Mouse (Mus musculus) heart, embryonic 13.5 days (tissue): ENCODE measurements at regions not wholly inside any gene's neighbourhood (a gene's known extent, or its start where the extent isn't known, plus 50 kb on each side); places are given as distances from the start of the nearest gene placed in this dataset.
A peak's percentile ranks its signal among the peaks of the same experiment; 100 is the strongest.

Source experiments
- ATAC-seq: fragments of 200-750 bp; cut with Nextera tagmentation; 2 replicates; pipeline ENCODE4 v1.8.0; 2017; ENCODE audit warnings: moderate TSS enrichment; ENCODE audit not compliant: insufficient number of reproducible peaks, low FRiP score, low TSS enrichment; ENCODE audit errors: extremely low read depth
- H3K27ac ChIP-seq: fragments of 300-500 bp; sonication (generic); replicated peaks from 2 replicates; pipeline ENCODE4 v1.5.1; 2015; ENCODE audit warnings: moderate library complexity, mild to moderate bottlenecking, inconsistent platforms
- H3K27me3 ChIP-seq: fragments of 300-500 bp; sonication (generic); replicated peaks from 2 replicates; pipeline ENCODE4 v1.6.1; 2015; ENCODE audit warnings: mild to moderate bottlenecking, inconsistent platforms
- H3K36me3 ChIP-seq: fragments of 300-500 bp; sonication (generic); 2 replicates; pipeline ENCODE4 v1.6.1; 2015; ENCODE audit warnings: mild to moderate bottlenecking, inconsistent platforms
- H3K4me1 ChIP-seq: fragments of 300-500 bp; sonication (generic); 2 replicates; pipeline ENCODE4 v1.6.1; 2015; ENCODE audit warnings: inconsistent platforms
- H3K4me2 ChIP-seq: fragments of 300-500 bp; sonication (generic); 2 replicates; pipeline ENCODE4 v1.6.1; 2015; ENCODE audit warnings: inconsistent platforms, mild to moderate bottlenecking, moderate library complexity
- H3K4me3 ChIP-seq: fragments of 300-500 bp; sonication (generic); 2 replicates; pipeline ENCODE4 v1.5.1; 2015; ENCODE audit warnings: moderate library complexity, mild to moderate bottlenecking, inconsistent platforms
- H3K9ac ChIP-seq: fragments of 300-500 bp; sonication (generic); 2 replicates; pipeline ENCODE4 v1.6.1; 2015; ENCODE audit warnings: inconsistent platforms, mild to moderate bottlenecking, moderate library complexity
- H3K9me3 ChIP-seq: fragments of 300-500 bp; sonication (generic); 2 replicates; pipeline ENCODE4 v1.6.1; 2016; ENCODE audit warnings: inconsistent platforms
- WGBS: fragments of 180-500 bp; shearing (Covaris S2); methylation state at CpG from one replicate; pipeline ENCODE4 v1.1.7; 2015; ENCODE audit warnings: mixed read lengths; 5-methylcytosine and 5-hydroxymethylcytosine counted together

- 70% methylated on average over 5 of the region's 5 CpGs for WGBS
- no peak overlapping the region for H3K4me3 ChIP-seq
- H3K4me2 ChIP-seq = no peak overlapping the region
- no peak for ATAC-seq
- H3K9me3 ChIP-seq = no peaks in the 10 kb centered on the region
- H3K9ac ChIP-seq = no peak overlapping the region
- H3K27ac ChIP-seq = no peak overlapping the region
- peaks cover 25% of the 10 kb centered on the region for H3K4me1 ChIP-seq
- H3K27me3 ChIP-seq = no peaks in the 10 kb centered on the region; the same call in 1 of the 2 replicates
- H3K36me3 ChIP-seq = no peaks in the 10 kb centered on the region
Observed at GRCm38 (mm10) chr14:25189256-25189655, 269.7 kb upstream of the Zmiz1 start.

GRCm38 (mm10) chr14:25190680-25191270 is 268.2 kb upstream of the Zmiz1 start:
- Histone ChIP-seq H3K9me3 (no peaks in the 10 kb centered on the region), H3K9ac (no peak overlapping the region), H3K27ac (no peak overlapping the region), H3K4me2 (no peak overlapping the region), H3K27me3 (no peaks in the 10 kb centered on the region), H3K4me1 (peaks cover 22% of the 10 kb centered on the region), H3K36me3 (no peaks in the 10 kb centered on the region), H3K4me3 (no peak overlapping the region)
- no peak for ATAC-seq
- 87% methylated on average over 10 of the region's 10 CpGs for WGBS

- ATAC-seq = no peak; the same call in 1 of the 2 replicates
- peak overlapping the region; percentile 48 for H3K27ac ChIP-seq
- WGBS = 34% methylated on average over 5 of the region's 5 CpGs
Observed at GRCm38 (mm10) chr14:25196820-25197219, 262.2 kb upstream of the Zmiz1 start.

GRCm38 (mm10) chr14:25199900-25200299 is 259.1 kb upstream of the Zmiz1 start:
- Histone ChIP-seq H3K4me3 (no peak overlapping the region), H3K9me3 (no peaks in the 10 kb centered on the region), H3K36me3 (no peaks in the 10 kb centered on the region), H3K27ac (peak overlapping the region; percentile 67), H3K27me3 (no peaks in the 10 kb centered on the region), H3K4me1 (peaks cover 58% of the 10 kb centered on the region), H3K4me2 (no peak overlapping the region), H3K9ac (no peak overlapping the region)
- 86% methylated on average over 3 of the region's 3 CpGs for WGBS
- no peak for ATAC-seq

More at GRCm38 (mm10) chr14:25196820-25197219, 262.2 kb upstream of the Zmiz1 start:
- no peak overlapping the region for H3K4me2 ChIP-seq
- no peaks in the 10 kb centered on the region for H3K36me3 ChIP-seq
- no peaks in the 10 kb centered on the region for H3K9me3 ChIP-seq
- H3K4me1 ChIP-seq = peaks cover 51% of the 10 kb centered on the region
- H3K4me3 ChIP-seq = no peak overlapping the region
- no peaks in the 10 kb centered on the region for H3K27me3 ChIP-seq
- 0 out of 2 replicates have a peak overlapping the region, but pooled peaks have one; percentile 37 for H3K9ac ChIP-seq

- no peaks in the 10 kb centered on the region for H3K27me3 ChIP-seq
- 41% methylated on average over 4 of the region's 4 CpGs for WGBS
- H3K9me3 ChIP-seq = no peaks in the 10 kb centered on the region
- peaks cover 49% of the 10 kb centered on the region for H3K4me1 ChIP-seq
- peak overlapping the region; percentile 67 for H3K27ac ChIP-seq
- no peak overlapping the region for H3K4me3 ChIP-seq
- no peaks in the 10 kb centered on the region for H3K36me3 ChIP-seq
- no peak for ATAC-seq
- no peak overlapping the region for H3K4me2 ChIP-seq
- no peak overlapping the region for H3K9ac ChIP-seq
Observed at GRCm38 (mm10) chr14:25200656-25201179, 258.3 kb upstream of the Zmiz1 start.

GRCm38 (mm10) chr14:25202312-25202711 is 256.7 kb upstream of the Zmiz1 start:
- no peaks in the 10 kb centered on the region for H3K36me3 ChIP-seq
- ATAC-seq = no peak
- H3K4me1 ChIP-seq = peaks cover 40% of the 10 kb centered on the region
- H3K4me3 ChIP-seq = no peak overlapping the region
- 40% methylated on average over 2 of the region's 2 CpGs for WGBS
- H3K27me3 ChIP-seq = no peaks in the 10 kb centered on the region
- H3K27ac ChIP-seq = no peak overlapping the region
- H3K4me2 ChIP-seq = no peak overlapping the region
- no peaks in the 10 kb centered on the region for H3K9me3 ChIP-seq
- H3K9ac ChIP-seq = no peak overlapping the region

- H3K4me3 ChIP-seq = no peak overlapping the region
- H3K9me3 ChIP-seq = no peaks in the 10 kb centered on the region
- H3K9ac ChIP-seq = no peak overlapping the region
- H3K27ac ChIP-seq = no peak overlapping the region
- no peak for ATAC-seq
- peaks cover 51% of the 10 kb centered on the region for H3K4me1 ChIP-seq
- no peaks in the 10 kb centered on the region for H3K36me3 ChIP-seq
- 82% methylated on average over 5 of the region's 5 CpGs for whole genome bisulfite sequencing
- no peak overlapping the region for H3K4me2 ChIP-seq
- H3K27me3 ChIP-seq = no peaks in the 10 kb centered on the region
Observed at GRCm38 (mm10) chr14:25204091-25204490, 254.9 kb upstream of the Zmiz1 start.

- Histone ChIP-seq H3K9me3 (no peaks in the 10 kb centered on the region), H3K4me2 (no peak overlapping the region), H3K27ac (0 out of 2 replicates have a peak overlapping the region, but pooled peaks have one; percentile 24), H3K36me3 (no peaks in the 10 kb centered on the region), H3K4me3 (no peak overlapping the region), H3K9ac (peak overlapping the region; percentile 42; the same call in 1 of the 2 replicates), H3K4me1 (peaks cover 25% of the 10 kb centered on the region), H3K27me3 (no peaks in the 10 kb centered on the region)
- no peak for ATAC-seq
- 73% methylated on average over 4 of the region's 4 CpGs for WGBS
Observed at GRCm38 (mm10) chr14:25206855-25207254, 252.1 kb upstream of the Zmiz1 start.

- 56% methylated on average over 5 of the region's 5 CpGs for WGBS
- Histone ChIP-seq H3K27ac (0 out of 2 replicates have a peak overlapping the region, but pooled peaks have one; percentile 24), H3K9me3 (no peaks in the 10 kb centered on the region), H3K4me1 (peaks cover 20% of the 10 kb centered on the region), H3K4me2 (no peak overlapping the region), H3K4me3 (no peak overlapping the region), H3K27me3 (no peaks in the 10 kb centered on the region), H3K36me3 (no peaks in the 10 kb centered on the region), H3K9ac (peak overlapping the region; percentile 42; the same call in 1 of the 2 replicates)
- ATAC-seq = no peak
Observed at GRCm38 (mm10) chr14:25207422-25207821, 251.6 kb upstream of the Zmiz1 start.

- Histone ChIP-seq H3K9ac (no peak overlapping the region), H3K27ac (no peak overlapping the region)
Observed at GRCm38 (mm10) chr14:25208221-25209056, 250.5 kb upstream of the Zmiz1 start.

GRCm38 (mm10) chr14:25213056-25213455 is 245.9 kb upstream of the Zmiz1 start:
- Histone ChIP-seq H3K27ac (no peak overlapping the region), H3K4me1 (peaks cover 5% of the 10 kb centered on the region; the same call in 1 of the 2 replicates), H3K4me2 (no peak overlapping the region), H3K9ac (no peak overlapping the region), H3K27me3 (no peaks in the 10 kb centered on the region), H3K36me3 (no peaks in the 10 kb centered on the region), H3K9me3 (no peaks in the 10 kb centered on the region), H3K4me3 (no peak overlapping the region)
- 57% methylated on average over 6 of the region's 6 CpGs for WGBS
- no peak for ATAC-seq

More at GRCm38 (mm10) chr14:25208221-25209056, 250.5 kb upstream of the Zmiz1 start:
- Histone ChIP-seq H3K4me1 (peaks cover 19% of the 10 kb centered on the region), H3K27me3 (no peaks in the 10 kb centered on the region), H3K9me3 (no peaks in the 10 kb centered on the region), H3K4me3 (no peak overlapping the region), H3K4me2 (no peak overlapping the region), H3K36me3 (no peaks in the 10 kb centered on the region)
- ATAC-seq = no peak
- WGBS = 60% methylated on average over 9 of the region's 9 CpGs
